Comparison of ENCODE assay signal across 10 mouse cellular contexts in the genomic region with DNA sequence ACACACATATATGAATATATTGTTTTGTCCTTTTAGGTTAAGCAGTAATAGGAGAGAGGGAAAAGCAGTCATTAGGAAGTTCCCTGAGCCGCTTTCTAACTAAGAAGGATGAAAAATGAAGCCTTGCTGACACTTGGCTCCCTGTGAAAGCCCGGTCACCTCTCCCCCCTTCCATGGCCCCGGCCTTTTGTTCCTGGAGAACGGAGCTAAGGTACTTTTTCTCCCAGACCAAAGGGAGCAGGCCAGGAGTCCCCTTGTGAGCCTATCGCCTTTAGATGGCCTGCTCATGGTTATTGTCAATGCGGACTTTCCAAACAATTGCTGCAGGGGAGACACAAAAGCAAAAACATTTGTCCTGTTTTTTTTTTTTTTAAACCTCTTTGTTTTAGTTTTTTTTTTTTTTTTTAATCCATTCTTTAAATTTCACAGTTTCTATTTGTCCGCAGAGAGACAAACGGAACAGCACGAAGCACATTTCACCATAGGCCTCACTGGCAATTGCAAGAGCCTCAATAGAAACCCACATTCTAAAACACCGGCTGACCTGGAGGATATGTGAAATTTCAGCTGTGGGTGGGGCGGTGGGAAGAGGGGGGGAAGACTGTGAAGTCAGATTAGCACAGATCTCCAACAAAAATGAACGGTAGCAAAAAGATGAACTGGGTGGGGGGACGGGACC.
DNase-seq lines count a peak whose midpoint lies in the region; ATAC-seq and TF ChIP-seq lines count a peak whose summit lies in the region.
"Had no signal": no experiment of that assay in that cellular context is flagged by ENCODE, and none has a peak within 500 bp of the region (broad histone marks: within the 10 kb centered on the region; RNA-seq: fewer than 3 reads in every experiment).

No protein-coding gene starts in this region.

- DNase-seq in heart, adult 9 months (ENCODE audit: low spot score in 2 of 2), result no peak
- peak; percentile 57 for DNase-seq in brain, embryonic 14.5 days (ENCODE audit: low read depth)
- DNase-seq in forebrain, postnatal 0 days, result no peak
- peak; percentile 94 for DNase-seq in midbrain, embryonic 11.5 days (ENCODE audit: low spot score, missing footprints)
- no peak for DNase-seq in ovary, adult 18-20 months (ENCODE audit: low spot score)
- no peak for DNase-seq in thymus, postnatal 14 days
- DNase-seq: layer of hippocampus, postnatal 36 days had no signal

- H3K27me3 ChIP-seq in heart, embryonic 11.5 days (ENCODE audit: control insufficient read depth, insufficient read depth, low read length), result no peaks in the 10 kb centered on the region
- 0 out of 2 replicates have a peak, but pooled peaks cover 3% of the 10 kb centered on the region for H3K27me3 ChIP-seq in forebrain, postnatal 0 days (ENCODE audit: insufficient read depth, low read length)
- no peaks in the 10 kb centered on the region for H3K27me3 ChIP-seq in midbrain, embryonic 11.5 days (ENCODE audit: control insufficient read depth, insufficient read depth, low read length)

- 0 out of 2 replicates have a peak overlapping the region, but pooled peaks have one; percentile 44 for H3K9ac ChIP-seq in heart, embryonic 11.5 days (ENCODE audit: low read depth, low read length)
- no peak overlapping the region for H3K9ac ChIP-seq in forebrain, postnatal 0 days
- peak overlapping the region; percentile 40 for H3K9ac ChIP-seq in midbrain, embryonic 11.5 days (ENCODE audit: low read length)

- H3K4me2 ChIP-seq in heart, embryonic 11.5 days, result peak overlapping the region; percentile 18; the same call in 1 of the 2 replicates
- 0 out of 2 replicates have a peak overlapping the region, but pooled peaks have one; percentile 3 for H3K4me2 ChIP-seq in forebrain, postnatal 0 days (ENCODE audit: low read depth)
- peak overlapping the region; percentile 29 for H3K4me2 ChIP-seq in midbrain, embryonic 11.5 days

- ATAC-seq in heart, embryonic 11.5 days (replicated peaks; ENCODE audit: insufficient number of reproducible peaks, low FRiP score, low TSS enrichment), result no peak
- no peak for ATAC-seq in forebrain, postnatal 0 days
- no peak for ATAC-seq in midbrain, embryonic 11.5 days (ENCODE audit: low FRiP score)
- no peak for ATAC-seq in erythroblast, adult 5-6 weeks (replicated peaks; ENCODE audit: low FRiP score, poor library complexity, severe bottlenecking)
- ATAC-seq: CD4-positive, CD25-positive, alpha-beta regulatory T cell, adult 4 months had no signal

- H3K9me3 ChIP-seq in heart, embryonic 11.5 days (replicated peaks; ENCODE audit: control insufficient read depth, low read length), result no peaks in the 10 kb centered on the region
- no peaks in the 10 kb centered on the region for H3K9me3 ChIP-seq in forebrain, postnatal 0 days (ENCODE audit: low read length)
- H3K9me3 ChIP-seq in midbrain, embryonic 11.5 days (ENCODE audit: control insufficient read depth, low read length), result no peaks in the 10 kb centered on the region

- WGBS in heart, embryonic 11.5 days (ENCODE audit: insufficient replicate concordance), result 31% methylated on average over 13 of the region's 13 CpGs
- 56% methylated on average over 13 of the region's 13 CpGs for WGBS in forebrain, postnatal 0 days
- 5% methylated on average over 13 of the region's 13 CpGs for WGBS in midbrain, embryonic 11.5 days

- no peaks in the 10 kb centered on the region for H3K36me3 ChIP-seq in heart, embryonic 11.5 days (ENCODE audit: control insufficient read depth, insufficient read depth, low read length)
- no peaks in the 10 kb centered on the region for H3K36me3 ChIP-seq in forebrain, postnatal 0 days (ENCODE audit: insufficient read depth)
- H3K36me3 ChIP-seq in midbrain, embryonic 11.5 days (ENCODE audit: control insufficient read depth, insufficient read depth, low read length), result no peaks in the 10 kb centered on the region

- TF ChIP-seq CTCF in brain, embryonic 14.5 days (IDR thresholded peaks at IDR 0.05; ENCODE audit: borderline replicate concordance, extremely low read depth, insufficient read depth, insufficient read length), result no peak
- no peak for TF ChIP-seq CTCF in forebrain, postnatal 0 days (IDR thresholded peaks at IDR 0.05; ENCODE audit: low read depth)

- peaks cover 69% of the 10 kb centered on the region for H3K4me1 ChIP-seq in heart, embryonic 11.5 days (ENCODE audit: control insufficient read depth, insufficient read depth, low read length)
- H3K4me1 ChIP-seq in forebrain, postnatal 0 days (ENCODE audit: insufficient read depth), result no peaks in the 10 kb centered on the region
- peaks cover 86% of the 10 kb centered on the region for H3K4me1 ChIP-seq in midbrain, embryonic 11.5 days (ENCODE audit: control insufficient read depth, insufficient read depth, low read length)

- no peak overlapping the region for H3K4me3 ChIP-seq in heart, embryonic 11.5 days (ENCODE audit: low read depth, low read length)
- H3K4me3 ChIP-seq in forebrain, postnatal 0 days (ENCODE audit: low read depth, low read length), result no peak overlapping the region
- H3K4me3 ChIP-seq in midbrain, embryonic 11.5 days (ENCODE audit: low read depth, low read length), result no peak overlapping the region

- no peak for TF ChIP-seq POLR2A in brain, embryonic 14.5 days (IDR thresholded peaks at IDR 0.05; ENCODE audit: borderline replicate concordance, extremely low read depth, insufficient read depth, insufficient read length, poor library complexity, severe bottlenecking)

- H3K27ac ChIP-seq in heart, embryonic 11.5 days (ENCODE audit: low read depth, low read length), result peak overlapping the region; percentile 70
- no peak overlapping the region for H3K27ac ChIP-seq in forebrain, postnatal 0 days (ENCODE audit: low read depth, low read length)
- peak overlapping the region; percentile 84 for H3K27ac ChIP-seq in midbrain, embryonic 11.5 days (ENCODE audit: low read depth, low read length)

Comparison
In these comparisons a context has a peak if more than half of its experiments do, and no peak if none do; other contexts are left out.
1. DNase-seq: peak in brain, embryonic 14.5 days (single experiment) and midbrain, embryonic 11.5 days (single experiment); none in heart, adult 9 months (0 of 2), forebrain, postnatal 0 days (single experiment), ovary, adult 18-20 months (single experiment) and thymus, postnatal 14 days (single experiment).
2. Peak in every context shown above with its lines, with median percentiles within 50 percentile points of each other: H3K4me2 ChIP-seq.